Mouse (Mus musculus): Measurements from ENCODE around the gene Acot9.

Acot9 gene

GRCm38 (mm10) chrX:155262235-155262914 is at the start of gene Acot9:
Gene Acot9, plus strand, starts transcription at chrX:155262443.
- in situ Hi-C loops (cut with MboI, MseI) = no loop called here

GRCm38 (mm10) chrX:155214291-155215136 is 47.7 kb upstream of the Acot9 start:
- in situ Hi-C loops (cut with MboI, MseI) = no loop called here

GRCm38 (mm10) chrX:155215501-155216248 is 46.6 kb upstream of the Acot9 start:
- in situ Hi-C loops (cut with MboI, MseI) = no loop called here

- in situ Hi-C loops (cut with MboI, MseI) = no loop called here
Measured at GRCm38 (mm10) chrX:155216271-155216670, 46.0 kb upstream of the Acot9 start, which contains the start of gene Sat1. Gene Sat1, minus strand, starts transcription at chrX:155216449.

GRCm38 (mm10) chrX:155218277-155218676 is 44.0 kb upstream of the Acot9 start:
- in situ Hi-C loops (cut with MboI, MseI) = no loop called here

GRCm38 (mm10) chrX:155256856-155257255 is 5.4 kb upstream of the Acot9 start:
- in situ Hi-C loops (cut with MboI, MseI) = no loop called here

GRCm38 (mm10) chrX:155262915-155263252 is 641 bp downstream of the Acot9 start:
- in situ Hi-C loops (cut with MboI, MseI) = no loop called here

- in situ Hi-C loops (cut with MboI, MseI) = loop anchor here (5.0 kb wide), 1 partner anchor 76 kb away; no protein-coding TSS in a partner anchor
Measured at GRCm38 (mm10) chrX:155278483-155278882, 16.2 kb downstream of the Acot9 start.

- in situ Hi-C loops (cut with MboI, MseI) = no loop called here
Measured at GRCm38 (mm10) chrX:155280427-155281044, 18.3 kb downstream of the Acot9 start.

- in situ Hi-C loops (cut with MboI, MseI) = no loop called here
Measured at GRCm38 (mm10) chrX:155306390-155306789, 44.1 kb downstream of the Acot9 start.

- in situ Hi-C loops (cut with MboI, MseI) = loop anchor here (10.0 kb wide), 1 partner anchor 173 kb away; no protein-coding TSS in a partner anchor
Measured at GRCm38 (mm10) chrX:155318005-155318404, 55.8 kb downstream of the Acot9 start.

GRCm38 (mm10) chrX:155337567-155337904 is 75.3 kb downstream of the Acot9 start:
- in situ Hi-C loops (cut with MboI, MseI) = no loop called here

- in situ Hi-C loops (cut with MboI, MseI) = no loop called here
Measured at GRCm38 (mm10) chrX:155337905-155338721, 75.9 kb downstream of the Acot9 start.

GRCm38 (mm10) chrX:155340654-155341053 is 78.4 kb downstream of the Acot9 start, which contains the start of gene Prdx4:
Gene Prdx4, minus strand, starts transcription at chrX:155340754.
- in situ Hi-C loops (cut with MboI, MseI) = no loop called here

GRCm38 (mm10) chrX:155346249-155346648 is 84.0 kb downstream of the Acot9 start:
- in situ Hi-C loops (cut with MboI, MseI) = no loop called here

All from regulatory T cell (primary cell).